In genomic region chr1:60823006-60823665, GRCm38 (mm10) we compare ENCODE assay signal across 8 mouse cellular contexts.
DNase-seq lines count a peak whose midpoint lies in the region; ATAC-seq and TF ChIP-seq lines count a peak whose summit lies in the region.

No protein-coding gene starts in this region.

- H3K4me1 ChIP-seq in forebrain, embryonic 16.5 days (replicated peaks; ENCODE audit: control insufficient read depth, insufficient read depth, low read length) = no peaks in the 10 kb centered on the region
- no peaks in the 10 kb centered on the region for H3K4me1 ChIP-seq in stomach, postnatal 0 days (replicated peaks; ENCODE audit: control insufficient read depth, insufficient read depth)

- H3K9me3 ChIP-seq in forebrain, embryonic 16.5 days (ENCODE audit: control insufficient read depth, low read length) = no peaks in the 10 kb centered on the region
- no peaks in the 10 kb centered on the region for H3K9me3 ChIP-seq in stomach, postnatal 0 days (ENCODE audit: control insufficient read depth, low read length)

- peak; percentile 93 for DNase-seq in heart, adult 11 months
- no peak for DNase-seq in heart, adult 8-10 months (ENCODE audit: low spot score)
- peak; percentile 24 for DNase-seq in brain, embryonic 14.5 days (ENCODE audit: low read depth)
- peak; percentile 45 for DNase-seq in layer of hippocampus, adult 9-10 months (ENCODE audit: low spot score)
- peak; percentile 83 for DNase-seq in lung, postnatal 36 days
- peak; percentile 86 for DNase-seq in stomach, postnatal 0 days (ENCODE audit: low spot score)

- TF ChIP-seq EP300 in stomach, postnatal 0 days (optimal IDR thresholded peaks at IDR 0.05) = no peak

- H3K27ac ChIP-seq in forebrain, embryonic 16.5 days (ENCODE audit: low read length) = no peak overlapping the region
- no peak overlapping the region for H3K27ac ChIP-seq in stomach, postnatal 0 days (replicated peaks)

- H3K4me2 ChIP-seq in forebrain, embryonic 16.5 days (ENCODE audit: low read length) = no peak overlapping the region
- no peak overlapping the region for H3K4me2 ChIP-seq in stomach, postnatal 0 days (replicated peaks; ENCODE audit: low read depth)

- H3K4me3 ChIP-seq in forebrain, embryonic 16.5 days (replicated peaks; ENCODE audit: low read length) = no peak overlapping the region
- no peak overlapping the region for H3K4me3 ChIP-seq in stomach, postnatal 0 days (ENCODE audit: low read depth, low read length)

- no peaks in the 10 kb centered on the region for H3K36me3 ChIP-seq in forebrain, embryonic 16.5 days (ENCODE audit: control insufficient read depth, insufficient read depth)
- H3K36me3 ChIP-seq in stomach, postnatal 0 days (ENCODE audit: control insufficient read depth, insufficient read depth, low read length) = no peaks in the 10 kb centered on the region

- H3K9ac ChIP-seq in forebrain, embryonic 16.5 days (replicated peaks; ENCODE audit: low read depth, low read length) = no peak overlapping the region
- no peak overlapping the region for H3K9ac ChIP-seq in stomach, postnatal 0 days (ENCODE audit: low read length)

- peak; percentile 47; the same call in 1 of the 2 replicates for TF ChIP-seq CTCF in brain, embryonic 14.5 days (IDR thresholded peaks at IDR 0.05; ENCODE audit: borderline replicate concordance, extremely low read depth, insufficient read depth, insufficient read length)
- TF ChIP-seq CTCF in stomach, postnatal 0 days (IDR thresholded peaks at IDR 0.05; ENCODE audit: low read depth) = peak; percentile 79

- no peaks in the 10 kb centered on the region for H3K27me3 ChIP-seq in forebrain, embryonic 16.5 days (replicated peaks; ENCODE audit: control insufficient read depth, insufficient read depth, low read length)
- H3K27me3 ChIP-seq in stomach, postnatal 0 days (ENCODE audit: control insufficient read depth, insufficient read depth, low read length) = no peaks in the 10 kb centered on the region; the same call in 1 of the 2 replicates

- 56% methylated on average over 8 of the region's 8 CpGs for WGBS in forebrain, embryonic 16.5 days
- 59% methylated on average over 8 of the region's 8 CpGs for WGBS in stomach, postnatal 0 days

- ATAC-seq in CD4-positive, CD25-positive, alpha-beta regulatory T cell, adult 4 months = peak; percentile 100
- ATAC-seq in forebrain, embryonic 16.5 days = 0 out of 2 replicates have a peak, but pooled peaks have one; percentile 40
- peak; percentile 49; the same call in 1 of the 2 replicates for ATAC-seq in stomach, postnatal 0 days (ENCODE audit: low FRiP score, low TSS enrichment)

- no peak for TF ChIP-seq POLR2A in brain, embryonic 14.5 days (IDR thresholded peaks at IDR 0.05; ENCODE audit: borderline replicate concordance, extremely low read depth, insufficient read depth, insufficient read length, poor library complexity, severe bottlenecking)

Comparison
In these comparisons a context has a peak if more than half of its experiments do, and no peak if none do; other contexts are left out.
1. ATAC-seq: peak in every context shown above with its lines; median percentile 100 in CD4-positive, CD25-positive, alpha-beta regulatory T cell, adult 4 months; 49 in stomach, postnatal 0 days; 40 in forebrain, embryonic 16.5 days.